Mouse (Mus musculus) liver, adult 10 weeks (tissue): Measurements from ENCODE around the gene Syne3. TPM values are rescaled to one million over a fixed set of nuclear protein-coding genes. Genes with fewer than 3 reads are reported as not detected.

Experiments
- polyA plus RNA-seq: library from polyadenylated mRNA; stranded (reverse); fragments of 350-450 nt; fragmentation: Illumina TruSeq; extraction: RNeasy Lipid Tissue Mini Kit (QIAGEN cat#74804); gene quantifications from one replicate; pipeline ENCODE4 v1.2.3, GENCODE M21; 2014; ENCODE audit warnings: low read depth, low replicate concordance

Gene Syne3
- polyA plus RNA-seq = 0.53 TPM

GRCm38 (mm10) chr12:105009370-105010212 lies at the start of gene Syne3:
Gene Syne3, minus strand, starts transcription at chr12:105009809.

GRCm38 (mm10) chr12:105032147-105032831 lies 22.7 kb upstream of the Syne3 start, which contains the start of gene Glrx5:
Gene Glrx5, plus strand, starts transcription at chr12:105032688.

Other genes with a start within 250 kb of the Syne3 start
- gene Clmn, start 144.7 kb downstream of the Syne3 start, polyA plus RNA-seq = 17.3 TPM
- 25.1 TPM for gene Glrx5, start 22.9 kb upstream of the Syne3 start, polyA plus RNA-seq
- not detected for gene Tcl1b2, start 136.2 kb upstream of the Syne3 start, polyA plus RNA-seq
- not detected for gene Tcl1b1, start 149.9 kb upstream of the Syne3 start, polyA plus RNA-seq
- not detected for gene Tcl1b5, start 166.5 kb upstream of the Syne3 start, polyA plus RNA-seq
- not detected for gene Tcl1b3, start 181.2 kb upstream of the Syne3 start, polyA plus RNA-seq
- not detected for gene Tcl1b4, start 192.1 kb upstream of the Syne3 start, polyA plus RNA-seq
- not detected for gene Tcl1, start 213.0 kb upstream of the Syne3 start, polyA plus RNA-seq